Mouse (Mus musculus) heart, adult 2 months (tissue): ENCODE measurements around the gene Pde8b.

Source experiments
- CTCF ChIP-seq: fragments of 200-600 bp; IDR thresholded peaks from 2 replicates; pipeline ENCODE4 v1.8.1; 2022; ENCODE audit warnings: antibody characterized with exemption, mild to moderate bottlenecking, moderate library complexity
- EP300 ChIP-seq: fragments of 200-500 bp; IDR thresholded peaks from 2 replicates; pipeline ENCODE4 v1.6.1; 2011; ENCODE audit warnings: low read depth, low read length, control low read depth; ENCODE audit not compliant: insufficient read depth
- POLR2A ChIP-seq: fragments of 200-500 bp; IDR thresholded peaks from 2 replicates; pipeline ENCODE4 v1.6.1; 2011; ENCODE audit warnings: mild to moderate bottlenecking, low read depth, low read length, control low read depth; ENCODE audit not compliant: insufficient read depth

DNA sequence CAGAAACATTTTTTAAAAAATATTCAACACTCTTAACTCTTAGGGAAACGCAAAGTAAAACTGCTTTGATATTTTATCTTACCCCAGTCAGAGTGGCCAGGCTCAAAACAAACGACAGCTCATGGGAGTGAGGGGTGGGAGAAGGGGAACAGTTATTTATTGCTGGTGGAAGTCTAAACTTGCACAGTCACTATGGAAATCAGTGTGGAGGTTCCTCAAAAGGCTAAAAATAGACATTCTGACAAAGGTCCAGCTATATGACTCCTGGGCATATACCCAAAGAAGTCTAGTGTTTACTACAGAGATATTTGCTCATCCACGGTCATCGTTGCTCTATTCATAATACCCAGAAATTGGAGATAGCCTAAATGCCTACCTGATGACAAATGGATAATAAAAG is 211.9 kb downstream of the Pde8b start:
- TF ChIP-seq CTCF: no peak
- no peak for TF ChIP-seq POLR2A
- no peak for TF ChIP-seq EP300
